Mouse (Mus musculus) G1E (cell line): ENCODE measurements at regions not wholly inside any gene's neighbourhood (a gene's known extent, or its start where the extent isn't known, plus 50 kb on each side); places are given as distances from the start of the nearest gene placed in this dataset.

Experiments
- CTCF ChIP-seq: IDR thresholded peaks from 2 replicates; pipeline ENCODE4 v1.5.1; 2012; ENCODE audit warnings: low read depth, low read length, inconsistent platforms, mixed read lengths
- GATA1 ChIP-seq: IDR thresholded peaks from 2 replicates; pipeline ENCODE4 v1.6.1; 2012; ENCODE audit warnings: borderline replicate concordance, low read length, inconsistent platforms, mixed read lengths
- GATA2 ChIP-seq: IDR thresholded peaks from 2 replicates; pipeline ENCODE4 v1.6.1; 2012; ENCODE audit warnings: low read depth, low read length, inconsistent platforms, borderline replicate concordance
- POLR2AphosphoS5 ChIP-seq: IDR thresholded peaks from 2 replicates; pipeline ENCODE4 v1.6.1; 2012; ENCODE audit warnings: low read depth, low read length, inconsistent platforms; ENCODE audit not compliant: insufficient replicate concordance

DNA sequence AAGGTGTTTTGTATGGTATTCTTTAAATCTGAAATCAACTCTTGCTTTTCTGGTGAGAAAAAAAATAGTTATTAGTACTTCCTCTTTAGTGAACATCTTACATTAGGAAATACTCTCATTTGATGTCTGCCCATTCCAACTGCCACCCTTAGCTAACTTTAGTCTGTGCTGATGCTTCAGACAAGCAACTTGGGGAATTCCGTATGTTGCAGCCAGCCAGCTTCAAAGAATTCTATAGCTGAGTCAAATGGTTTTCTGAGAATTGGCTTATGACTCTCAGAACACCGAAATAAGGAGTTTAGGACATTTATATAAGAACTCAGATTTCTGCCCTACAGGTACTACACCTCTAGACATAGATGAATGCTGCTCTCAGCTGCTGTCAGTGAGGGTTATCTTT lies 188.0 kb upstream of the Ptger4 start:
- TF ChIP-seq CTCF (no peak), POLR2AphosphoS5 (no peak), GATA1 (no peak), GATA2 (no peak)
